Mouse (Mus musculus) retina, postnatal 1 day (tissue): ENCODE results near the gene Mtr.
A peak's percentile ranks its signal among the peaks of the same experiment; 100 is the strongest.

Experiments used
- DNase-seq: peaks from one replicate; pipeline ENCODE4 v3.0.0-alpha.2; 2012

Gene Mtr

GRCm38 (mm10) chr13:12257391-12258380 is at the start of gene Mtr:
Mtr (minus strand) TSS chr13:12258113.
- peak; percentile 98 for DNase-seq

DNA sequence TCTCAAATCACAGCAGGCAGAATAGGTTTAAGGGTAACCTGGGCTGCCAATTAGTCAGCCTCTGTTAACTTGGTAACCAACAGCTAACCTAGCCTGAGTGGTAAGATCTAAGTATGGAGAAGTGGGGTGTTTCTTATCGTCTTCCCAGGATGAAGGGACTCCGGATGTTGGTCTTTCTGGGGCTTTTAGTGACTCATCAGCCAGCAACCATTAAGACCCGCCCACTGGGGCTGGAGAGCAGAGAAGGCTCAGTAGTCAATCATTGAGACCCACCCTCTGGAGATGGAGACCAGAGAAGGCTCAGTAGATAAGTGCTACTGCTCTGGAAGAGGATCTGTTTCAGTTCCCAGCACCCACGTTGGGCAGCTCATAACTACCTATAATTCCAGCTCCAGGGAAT is 49.4 kb upstream of the Mtr start:
- no peak for DNase-seq

GRCm38 (mm10) chr13:12305540-12305939 is 47.6 kb upstream of the Mtr start:
- DNase-seq, result no peak

DNA sequence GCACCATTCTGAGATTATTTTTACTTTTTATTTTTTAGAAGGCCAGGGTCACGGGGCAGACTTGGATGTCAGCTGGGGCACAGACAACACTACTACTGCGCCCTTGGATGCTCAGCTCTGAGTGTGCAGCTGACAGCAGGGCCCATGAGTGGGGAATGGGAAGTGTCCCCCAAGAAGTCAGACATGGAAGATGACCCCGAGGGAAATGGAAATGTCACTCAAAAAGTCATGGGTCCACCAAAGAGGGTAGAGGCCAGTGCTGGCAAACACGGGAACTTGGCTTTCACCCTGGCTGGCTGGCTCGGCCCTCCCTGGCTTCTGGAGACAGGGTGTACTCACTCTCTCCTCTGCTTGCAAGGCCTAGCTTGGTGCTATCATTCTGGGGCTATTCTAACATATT is 47.1 kb upstream of the Mtr start:
- DNase-seq, result no peak

GRCm38 (mm10) chr13:12297777-12298176 is 39.9 kb upstream of the Mtr start:
- DNase-seq, result no peak

GRCm38 (mm10) chr13:12296701-12297100 is 38.8 kb upstream of the Mtr start:
- DNase-seq, result peak; percentile 7

GRCm38 (mm10) chr13:12293810-12294209 is 35.9 kb upstream of the Mtr start:
- no peak for DNase-seq

GRCm38 (mm10) chr13:12290700-12291099 is 32.8 kb upstream of the Mtr start:
- no peak for DNase-seq

- no peak for DNase-seq
Measured at GRCm38 (mm10) chr13:12284528-12284927, 26.6 kb upstream of the Mtr start.

DNA sequence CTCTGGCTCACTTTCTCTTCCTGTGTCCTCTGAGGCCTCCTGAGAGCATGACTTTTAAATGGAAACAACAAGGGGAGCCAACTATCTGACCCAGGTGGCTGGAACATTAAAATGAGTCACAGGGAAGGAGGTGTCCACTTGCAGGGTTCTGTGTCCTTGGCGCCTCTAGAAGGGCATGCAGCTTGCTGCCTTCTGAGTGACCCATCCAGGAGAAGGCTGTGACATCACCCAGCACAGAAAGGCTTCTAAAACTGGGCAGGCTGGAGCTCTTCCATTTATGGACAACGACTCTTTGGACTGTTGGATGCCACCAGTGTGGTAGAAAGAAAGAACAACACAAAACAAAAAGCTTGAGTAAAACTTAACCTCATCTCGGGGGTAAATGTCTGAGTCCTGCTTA is 25.9 kb upstream of the Mtr start:
- DNase-seq, result no peak

- DNase-seq, result no peak
Measured at GRCm38 (mm10) chr13:12274721-12275120, 16.8 kb upstream of the Mtr start.

DNA sequence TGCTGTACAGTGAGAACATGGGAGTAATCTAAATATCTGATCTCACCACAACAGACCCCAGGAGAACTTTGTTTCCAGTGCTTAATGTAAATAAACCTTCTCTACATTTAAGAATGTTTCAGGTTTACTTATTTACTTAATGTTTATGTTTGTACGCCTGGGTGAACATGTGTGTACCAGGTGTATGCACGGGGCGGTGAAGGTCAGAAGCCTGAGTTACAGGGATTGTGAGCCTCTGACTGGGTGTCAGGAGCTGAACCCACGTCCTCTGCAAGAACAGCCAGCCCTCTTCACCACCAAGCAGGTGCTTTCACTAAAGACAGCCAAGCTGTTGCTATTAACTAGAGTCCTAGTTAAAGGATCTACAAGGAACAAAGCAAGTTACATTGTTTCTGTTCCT is 16.3 kb upstream of the Mtr start:
- no peak for DNase-seq

GRCm38 (mm10) chr13:12272953-12273352 is 15.0 kb upstream of the Mtr start:
- DNase-seq, result peak; percentile 63

DNA sequence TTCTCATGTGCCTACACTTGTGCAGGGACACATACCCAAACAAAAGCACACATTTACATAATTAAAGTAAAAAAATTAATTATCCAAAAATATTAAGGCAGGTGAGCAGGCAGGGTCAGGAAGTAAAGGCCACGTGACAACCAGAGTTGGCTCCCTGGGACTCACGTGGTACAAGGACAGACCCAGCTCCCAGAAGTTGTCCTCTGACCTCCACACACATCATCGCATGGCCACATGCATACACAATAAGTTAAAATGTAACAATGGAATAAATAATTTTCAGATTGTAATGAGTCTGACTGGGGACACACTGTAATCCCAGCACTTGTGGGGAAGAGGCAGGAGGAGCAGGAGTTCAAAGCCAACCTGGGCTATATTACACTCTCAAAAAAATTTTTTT is 10.1 kb upstream of the Mtr start:
- DNase-seq, result no peak

DNA sequence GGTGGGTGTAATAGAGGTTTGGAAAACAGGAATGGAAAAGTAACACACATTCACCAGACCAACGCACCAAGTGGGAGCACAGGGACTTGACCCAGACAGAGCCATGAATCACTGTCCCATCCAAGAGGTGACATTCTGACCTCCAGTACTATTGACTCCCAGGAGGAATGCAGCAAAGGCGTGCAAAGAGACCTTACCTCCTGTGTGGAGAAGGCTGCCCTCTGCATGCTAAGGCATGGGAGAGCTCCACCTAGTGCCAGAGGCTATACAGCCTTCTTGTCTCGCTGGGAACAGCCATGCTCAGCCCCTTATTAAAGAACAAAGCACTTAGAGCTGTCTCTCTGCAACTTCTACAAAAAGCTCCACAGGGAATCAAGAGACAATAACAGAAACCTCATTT is 9.2 kb upstream of the Mtr start:
- DNase-seq, result no peak

GRCm38 (mm10) chr13:12263996-12264395 is 6.1 kb upstream of the Mtr start:
- no peak for DNase-seq

DNA sequence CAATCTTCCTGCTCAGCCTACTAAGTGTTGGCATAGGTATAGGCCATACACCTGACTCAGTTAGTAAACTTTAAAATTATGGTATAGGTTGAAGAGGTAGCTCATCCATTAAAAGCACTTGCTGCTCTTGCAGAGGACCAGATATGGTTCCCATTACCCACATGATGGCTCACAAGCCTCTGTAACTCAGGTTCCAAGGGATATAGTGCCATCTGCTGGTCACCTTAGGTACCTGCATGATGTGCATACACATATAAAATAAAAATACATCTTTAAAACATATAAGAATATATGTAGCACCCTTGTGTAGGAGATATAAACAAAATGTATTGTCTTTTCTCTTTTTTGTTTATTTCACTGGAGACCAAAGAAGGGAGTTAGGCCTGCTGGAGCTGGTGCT is 3.6 kb upstream of the Mtr start:
- DNase-seq, result no peak

GRCm38 (mm10) chr13:12256871-12257390 is 982 bp downstream of the Mtr start:
- DNase-seq, result peak; percentile 32

DNA sequence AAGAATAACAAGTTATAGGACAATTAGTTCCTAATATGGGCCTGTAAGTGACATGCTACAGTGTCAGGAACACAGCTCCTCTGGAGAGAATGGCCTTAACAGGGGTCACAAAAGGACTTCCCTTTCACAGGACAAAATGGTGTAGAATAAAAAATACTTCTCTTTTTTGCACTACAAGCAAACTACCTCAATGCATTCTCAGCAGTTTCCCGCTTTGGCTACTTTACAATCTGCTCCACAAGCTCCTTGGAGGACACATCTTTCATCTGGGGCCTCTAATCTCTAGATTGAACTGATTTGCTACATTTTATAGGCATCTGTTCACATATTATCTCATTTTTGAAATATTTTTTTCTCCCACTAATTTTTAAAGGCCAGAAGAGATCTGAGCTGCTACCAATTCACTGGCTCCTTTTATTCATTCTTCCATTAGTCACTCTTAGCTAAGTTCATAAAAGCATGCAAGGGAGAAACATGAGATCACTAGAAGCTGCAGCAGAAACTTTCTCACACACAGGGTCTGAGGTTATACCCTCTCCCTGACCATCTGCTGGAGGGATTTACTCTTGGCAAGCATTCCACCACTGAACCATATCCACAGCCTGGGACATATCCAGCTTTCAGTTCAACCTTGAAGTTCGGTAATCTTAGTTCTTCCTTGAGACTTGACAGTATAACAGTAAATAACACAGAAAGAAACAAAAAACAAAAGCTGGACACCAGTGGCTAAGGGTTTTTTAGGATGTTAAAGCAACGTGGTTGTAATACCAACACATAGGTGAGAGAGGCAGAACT is 1.8 kb downstream of the Mtr start:
- no peak for DNase-seq

DNA sequence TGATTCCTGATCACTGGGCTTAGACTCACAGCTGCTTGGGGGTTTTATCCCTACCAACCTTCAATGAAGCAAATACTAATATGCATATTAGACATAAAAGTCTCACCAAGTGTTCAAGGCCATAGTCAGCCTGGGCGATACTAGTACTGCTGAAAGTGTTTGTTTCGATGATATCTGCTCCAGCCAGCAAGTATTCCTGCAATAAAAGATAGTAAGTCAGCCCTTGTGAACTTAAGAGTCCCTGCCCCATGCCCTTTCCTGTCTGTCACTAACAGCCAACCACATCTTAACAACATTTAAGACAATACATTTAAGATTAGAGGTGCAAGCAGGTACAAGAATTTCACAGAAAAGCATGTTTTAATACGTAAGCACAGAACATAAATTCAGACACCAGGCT is 7.4 kb downstream of the Mtr start:
- DNase-seq, result no peak

GRCm38 (mm10) chr13:12249195-12249898 is 8.6 kb downstream of the Mtr start:
- no peak for DNase-seq

DNA sequence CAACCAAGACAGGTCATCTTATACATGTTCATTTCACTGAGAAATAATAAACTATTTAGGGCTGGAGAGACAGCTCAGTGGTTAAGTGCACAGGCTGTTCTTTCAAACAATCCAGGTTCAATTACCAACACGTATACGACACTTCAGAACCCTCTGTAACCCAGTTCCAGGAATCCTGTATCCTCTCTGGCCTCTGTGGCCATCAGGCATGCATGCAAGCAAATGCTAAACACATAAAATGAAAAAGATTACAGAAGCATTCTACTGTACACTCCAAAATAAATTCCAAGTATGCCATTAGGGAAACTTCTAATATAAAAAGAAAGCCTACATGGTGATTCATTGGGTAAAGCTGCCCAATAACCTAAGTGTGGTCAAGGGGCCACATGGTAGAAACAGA is 12.0 kb downstream of the Mtr start:
- DNase-seq, result no peak

DNA sequence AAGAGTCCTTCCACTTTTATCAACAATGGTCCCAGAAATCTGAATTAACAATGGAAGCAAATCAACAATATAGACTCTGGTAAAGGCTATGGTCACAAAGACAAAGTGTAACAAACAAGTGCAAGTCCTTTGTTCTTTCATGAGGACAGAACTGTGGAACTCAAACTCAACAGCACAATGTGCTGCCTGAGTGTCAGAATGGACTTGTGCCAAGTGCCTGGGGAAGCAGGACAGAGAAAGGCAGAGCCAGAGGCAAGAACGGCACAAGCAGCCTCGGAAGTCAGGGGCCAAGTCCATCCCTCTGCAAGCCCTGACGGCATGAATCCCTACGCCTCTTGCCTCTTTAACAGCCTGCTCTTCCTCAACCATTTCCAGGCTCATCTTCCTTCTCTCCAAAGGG is 13.9 kb downstream of the Mtr start:
- DNase-seq, result no peak
